Mouse (Mus musculus): ENCODE data around the gene Gm26992. TPM values are rescaled to one million over a fixed set of nuclear protein-coding genes. Genes with fewer than 3 reads are reported as not detected.

The Gm26992 gene
- not detected in 2 replicates for polyA plus RNA-seq (2015; fragmentation: Nextera tagmentation; extraction: Ambion mirVana)

DNA sequence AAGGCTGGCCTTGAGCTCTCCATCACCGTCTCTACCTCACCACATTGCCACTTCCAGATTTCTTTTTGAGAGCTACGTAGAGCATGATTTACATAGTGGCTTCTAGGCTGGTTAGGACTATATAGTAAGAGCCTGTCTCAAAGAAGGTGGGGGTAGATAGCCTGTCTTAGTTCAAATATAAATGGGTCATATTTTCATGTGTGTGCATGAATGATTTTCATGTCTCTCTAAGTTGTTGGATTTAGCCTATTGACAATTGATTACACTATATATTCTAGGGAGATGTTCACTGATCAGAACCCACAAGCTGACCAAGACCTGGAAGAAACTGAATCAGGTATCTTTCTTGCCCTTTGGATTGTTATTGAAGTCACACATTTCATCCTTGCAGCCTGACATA is at the start of gene Gm26992:
Gene Gm26992, plus strand, starts transcription at position 301 of the 400 bp plus-strand sequence.
- WGBS: 88% methylated on average over 2 of the region's 2 CpGs
- no peak within 1 kb of the TSS for H3K9ac ChIP-seq (ENCODE audit: low read length)
- no peaks in the 10 kb centered on the region for H3K4me1 ChIP-seq (ENCODE audit: control insufficient read depth, insufficient read depth, low read length)
- ATAC-seq (ENCODE audit: insufficient read depth, low FRiP score): no peak
- H3K36me3 ChIP-seq (ENCODE audit: control insufficient read depth, insufficient read depth, low read length): no peaks in the 10 kb centered on the region
- H3K27me3 ChIP-seq (ENCODE audit: control insufficient read depth, insufficient read depth, low read length): peaks cover 6% of the 10 kb centered on the region; the same call in 1 of the 2 replicates
- no peak within 1 kb of the TSS for H3K4me2 ChIP-seq (ENCODE audit: low read depth, low read length)
- no peak within 1 kb of the TSS for H3K4me3 ChIP-seq (replicated peaks; ENCODE audit: low read length)
- no peak within 1 kb of the TSS for H3K27ac ChIP-seq (ENCODE audit: low read length)
- H3K9me3 ChIP-seq (replicated peaks; ENCODE audit: control insufficient read depth, low read length): no peaks in the 10 kb centered on the region

DNA sequence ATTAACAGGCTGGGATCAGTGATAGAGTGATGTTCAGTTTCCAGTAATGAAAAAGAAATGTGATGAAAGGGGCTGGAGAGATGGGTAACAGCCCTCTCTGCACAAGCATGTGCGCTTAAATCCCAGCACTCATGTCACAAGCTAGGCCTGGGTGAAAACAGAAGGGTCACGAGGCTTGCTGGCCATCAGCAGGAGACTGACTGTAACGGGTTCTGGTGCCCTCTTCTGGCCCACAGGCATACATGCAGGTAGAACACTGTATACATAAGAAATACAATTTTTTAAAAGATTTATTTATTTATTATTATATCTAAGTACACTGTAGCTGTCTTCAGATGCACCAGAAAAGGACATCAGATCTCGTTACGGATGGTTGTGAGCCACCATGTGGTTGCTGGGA is 47.6 kb upstream of the Gm26992 start:
- no peak for ATAC-seq (ENCODE audit: insufficient read depth, low FRiP score)
- Histone ChIP-seq H3K4me2 (ENCODE audit: low read depth, low read length) (no peak overlapping the region), H3K9me3 (replicated peaks; ENCODE audit: control insufficient read depth, low read length) (no peaks in the 10 kb centered on the region), H3K9ac (ENCODE audit: low read length) (no peak overlapping the region), H3K4me1 (ENCODE audit: control insufficient read depth, insufficient read depth, low read length) (no peaks in the 10 kb centered on the region), H3K27ac (ENCODE audit: low read length) (no peak overlapping the region), H3K4me3 (replicated peaks; ENCODE audit: low read length) (no peak overlapping the region), H3K27me3 (ENCODE audit: control insufficient read depth, insufficient read depth, low read length) (peaks cover 3% of the 10 kb centered on the region; the same call in 1 of the 2 replicates), H3K36me3 (ENCODE audit: control insufficient read depth, insufficient read depth, low read length) (no peaks in the 10 kb centered on the region)
- WGBS: 61% methylated on average over 5 of the region's 5 CpGs

DNA sequence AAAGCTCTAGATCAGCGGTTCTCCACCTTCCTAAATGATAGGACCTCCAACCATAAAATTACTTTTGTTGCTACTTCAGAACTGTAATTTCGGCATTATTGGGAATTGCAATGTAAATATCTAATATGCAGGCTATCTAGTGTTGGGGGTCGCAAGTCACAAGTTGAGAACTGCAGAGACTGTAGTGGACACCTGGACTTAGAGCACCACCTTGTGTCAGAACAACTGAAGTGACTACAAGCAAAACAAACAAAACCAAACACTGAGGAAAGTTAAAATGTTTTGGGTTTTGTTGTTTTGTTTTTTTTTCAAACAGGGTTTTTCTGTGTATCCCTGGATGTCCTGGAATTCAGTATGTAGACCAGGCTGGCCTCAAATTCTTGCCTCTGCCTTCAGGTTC is 37.3 kb upstream of the Gm26992 start:
- Histone ChIP-seq H3K9me3 (replicated peaks; ENCODE audit: control insufficient read depth, low read length) (no peaks in the 10 kb centered on the region), H3K36me3 (ENCODE audit: control insufficient read depth, insufficient read depth, low read length) (no peaks in the 10 kb centered on the region), H3K4me2 (ENCODE audit: low read depth, low read length) (no peak overlapping the region), H3K27ac (ENCODE audit: low read length) (no peak overlapping the region), H3K4me3 (replicated peaks; ENCODE audit: low read length) (no peak overlapping the region), H3K4me1 (ENCODE audit: control insufficient read depth, insufficient read depth, low read length) (no peaks in the 10 kb centered on the region), H3K9ac (ENCODE audit: low read length) (no peak overlapping the region), H3K27me3 (ENCODE audit: control insufficient read depth, insufficient read depth, low read length) (peaks cover 2% of the 10 kb centered on the region; the same call in 1 of the 2 replicates)
- WGBS: 78% methylated on average over 3 of the region's 3 CpGs
- ATAC-seq (ENCODE audit: insufficient read depth, low FRiP score): no peak

DNA sequence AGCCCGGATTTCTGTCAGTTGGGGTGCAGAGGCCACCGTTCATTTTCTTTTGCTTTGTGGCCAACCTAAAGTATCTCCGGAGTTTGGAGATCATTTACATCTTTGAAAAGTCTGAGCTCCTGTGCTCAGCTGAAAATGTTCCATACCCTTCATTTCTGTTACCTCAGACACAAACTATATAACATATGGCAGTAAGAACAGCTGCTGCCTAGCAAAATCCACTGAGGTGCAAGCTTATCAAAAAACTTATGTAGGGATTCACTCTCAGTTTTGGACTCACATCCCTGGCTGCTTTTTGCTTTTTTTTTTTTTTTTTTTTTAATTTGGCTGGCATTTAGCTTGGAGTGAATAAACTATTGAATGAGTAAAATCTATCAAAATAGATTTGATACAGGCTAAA is 33.7 kb upstream of the Gm26992 start:
- Histone ChIP-seq H3K4me3 (replicated peaks; ENCODE audit: low read length) (no peak overlapping the region), H3K27me3 (ENCODE audit: control insufficient read depth, insufficient read depth, low read length) (peaks cover 7% of the 10 kb centered on the region; the same call in 1 of the 2 replicates), H3K9me3 (replicated peaks; ENCODE audit: control insufficient read depth, low read length) (no peaks in the 10 kb centered on the region), H3K27ac (ENCODE audit: low read length) (no peak overlapping the region), H3K36me3 (ENCODE audit: control insufficient read depth, insufficient read depth, low read length) (no peaks in the 10 kb centered on the region), H3K4me2 (ENCODE audit: low read depth, low read length) (no peak overlapping the region), H3K4me1 (ENCODE audit: control insufficient read depth, insufficient read depth, low read length) (no peaks in the 10 kb centered on the region), H3K9ac (ENCODE audit: low read length) (no peak overlapping the region)
- no peak for ATAC-seq (ENCODE audit: insufficient read depth, low FRiP score)
- WGBS: 76% methylated on average over 3 of the region's 3 CpGs

DNA sequence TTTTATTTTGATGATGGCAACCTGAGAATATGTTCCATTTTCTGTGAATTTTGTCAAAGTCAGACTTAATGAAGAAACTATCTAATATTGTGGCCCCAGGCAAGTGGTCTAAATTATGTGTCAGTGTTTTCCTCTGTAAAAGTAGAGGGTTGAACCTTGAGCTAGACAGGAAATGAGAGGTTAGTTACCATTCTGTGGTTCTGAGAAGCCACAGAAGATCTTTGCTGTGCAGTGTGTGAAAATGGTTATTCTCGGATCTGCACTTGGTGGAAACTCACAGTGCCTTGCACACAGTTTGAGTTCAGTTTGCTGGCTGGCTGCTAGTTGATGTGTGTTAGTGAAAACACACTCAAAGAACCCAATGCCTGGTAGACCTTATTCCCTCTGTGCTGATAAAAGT is 28.0 kb upstream of the Gm26992 start:
- no peak overlapping the region for H3K9ac ChIP-seq (ENCODE audit: low read length)
- ATAC-seq (ENCODE audit: insufficient read depth, low FRiP score): no peak
- no peak overlapping the region for H3K27ac ChIP-seq (ENCODE audit: low read length)
- H3K4me3 ChIP-seq (replicated peaks; ENCODE audit: low read length): no peak overlapping the region
- no peaks in the 10 kb centered on the region for H3K9me3 ChIP-seq (replicated peaks; ENCODE audit: control insufficient read depth, low read length)
- H3K36me3 ChIP-seq (ENCODE audit: control insufficient read depth, insufficient read depth, low read length): no peaks in the 10 kb centered on the region
- no peak overlapping the region for H3K4me2 ChIP-seq (ENCODE audit: low read depth, low read length)
- H3K27me3 ChIP-seq (ENCODE audit: control insufficient read depth, insufficient read depth, low read length): peaks cover 13% of the 10 kb centered on the region; the same call in 1 of the 2 replicates
- 52% methylated on average over 1 of the region's 1 CpGs for WGBS
- no peaks in the 10 kb centered on the region for H3K4me1 ChIP-seq (ENCODE audit: control insufficient read depth, insufficient read depth, low read length)

DNA sequence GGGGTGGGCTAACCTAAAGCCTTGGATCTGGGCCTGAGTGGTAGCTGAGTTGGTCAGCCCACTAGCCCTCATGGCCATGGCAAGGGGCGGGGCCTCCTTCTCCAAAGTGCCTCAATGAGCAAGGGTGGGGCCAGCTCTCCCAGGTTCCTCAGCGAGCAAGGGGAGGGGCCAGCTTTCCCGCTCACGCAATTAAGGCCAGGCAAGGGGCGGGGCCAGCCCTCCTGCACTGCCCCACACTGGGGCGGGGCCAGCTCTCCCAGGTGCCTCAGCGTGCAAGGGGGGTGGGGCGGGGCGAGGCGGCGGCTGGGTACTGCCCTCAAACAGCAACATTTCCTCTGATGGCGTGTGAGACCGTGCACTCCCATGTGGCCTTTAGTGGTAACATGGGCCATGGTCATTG is 16.8 kb upstream of the Gm26992 start:
- no peaks in the 10 kb centered on the region; the same call in 1 of the 2 replicates for H3K27me3 ChIP-seq (ENCODE audit: control insufficient read depth, insufficient read depth, low read length)
- H3K4me1 ChIP-seq (ENCODE audit: control insufficient read depth, insufficient read depth, low read length): no peaks in the 10 kb centered on the region
- H3K36me3 ChIP-seq (ENCODE audit: control insufficient read depth, insufficient read depth, low read length): no peaks in the 10 kb centered on the region
- ATAC-seq (ENCODE audit: insufficient read depth, low FRiP score): no peak
- H3K27ac ChIP-seq (ENCODE audit: low read length): no peak overlapping the region
- WGBS: 40% methylated on average over 10 of the region's 13 CpGs
- no peak overlapping the region for H3K4me2 ChIP-seq (ENCODE audit: low read depth, low read length)
- no peak overlapping the region for H3K9ac ChIP-seq (ENCODE audit: low read length)
- no peaks in the 10 kb centered on the region for H3K9me3 ChIP-seq (replicated peaks; ENCODE audit: control insufficient read depth, low read length)
- H3K4me3 ChIP-seq (replicated peaks; ENCODE audit: low read length): no peak overlapping the region

DNA sequence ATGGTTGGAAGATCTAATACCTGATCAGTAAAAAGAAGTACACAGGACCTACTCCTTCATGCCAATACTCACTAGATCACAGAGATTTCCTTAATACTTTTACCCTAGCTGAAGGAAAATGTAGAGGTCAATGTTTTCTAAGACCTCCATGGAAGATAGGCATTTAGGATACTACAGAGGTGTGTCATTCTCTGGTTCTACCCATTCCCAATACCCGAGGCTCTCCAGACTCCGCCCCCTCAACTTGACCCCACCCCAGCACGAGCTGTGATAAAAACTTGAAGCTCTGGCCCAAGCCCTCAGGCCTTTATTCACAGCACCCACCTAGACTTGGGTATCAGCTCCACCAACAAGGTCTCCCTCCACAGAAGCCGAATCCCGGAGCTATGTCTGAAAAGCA is 7.6 kb upstream of the Gm26992 start, which contains the start of gene Tsx:
Gene Tsx, plus strand, starts transcription at position 301 of the 400 bp plus-strand sequence.
- H3K9ac ChIP-seq (ENCODE audit: low read length): no peak within 1 kb of the TSS
- WGBS: 74% methylated on average over 5 of the region's 5 CpGs
- H3K27me3 ChIP-seq (ENCODE audit: control insufficient read depth, insufficient read depth, low read length): peaks cover 18% of the 10 kb centered on the region; the same call in 1 of the 2 replicates
- H3K9me3 ChIP-seq (replicated peaks; ENCODE audit: control insufficient read depth, low read length): no peaks in the 10 kb centered on the region
- H3K4me1 ChIP-seq (ENCODE audit: control insufficient read depth, insufficient read depth, low read length): no peaks in the 10 kb centered on the region
- ATAC-seq (ENCODE audit: insufficient read depth, low FRiP score): no peak
- H3K4me3 ChIP-seq (replicated peaks; ENCODE audit: low read length): no peak within 1 kb of the TSS
- no peak within 1 kb of the TSS for H3K4me2 ChIP-seq (ENCODE audit: low read depth, low read length)
- H3K36me3 ChIP-seq (ENCODE audit: control insufficient read depth, insufficient read depth, low read length): no peaks in the 10 kb centered on the region
- H3K27ac ChIP-seq (ENCODE audit: low read length): no peak within 1 kb of the TSS

DNA sequence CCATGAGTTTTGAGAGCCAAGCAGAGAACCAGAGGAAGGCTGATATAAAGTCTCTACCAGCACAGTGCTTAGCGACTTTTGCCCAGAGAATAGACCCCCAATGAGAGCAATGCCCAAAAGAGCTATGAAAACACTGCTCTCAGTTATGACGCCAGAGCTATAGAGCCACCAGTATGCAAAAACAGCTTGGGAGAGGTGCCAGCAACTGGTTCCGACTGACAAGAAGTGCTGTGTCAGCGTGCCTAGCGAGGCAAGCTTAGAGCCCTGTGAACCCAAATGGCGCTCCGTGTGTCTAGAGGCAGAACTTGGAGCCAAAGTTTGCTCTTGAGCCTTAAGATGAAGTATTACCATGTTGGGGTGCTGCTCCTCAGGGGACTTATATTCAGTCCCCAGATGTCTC is 5.9 kb downstream of the Gm26992 start:
- Histone ChIP-seq H3K4me3 (replicated peaks; ENCODE audit: low read length) (no peak overlapping the region), H3K36me3 (ENCODE audit: control insufficient read depth, insufficient read depth, low read length) (no peaks in the 10 kb centered on the region), H3K27me3 (ENCODE audit: control insufficient read depth, insufficient read depth, low read length) (peaks cover 12% of the 10 kb centered on the region; the same call in 1 of the 2 replicates), H3K9ac (ENCODE audit: low read length) (no peak overlapping the region), H3K27ac (ENCODE audit: low read length) (no peak overlapping the region), H3K4me2 (ENCODE audit: low read depth, low read length) (no peak overlapping the region), H3K9me3 (replicated peaks; ENCODE audit: control insufficient read depth, low read length) (no peaks in the 10 kb centered on the region), H3K4me1 (ENCODE audit: control insufficient read depth, insufficient read depth, low read length) (no peaks in the 10 kb centered on the region)
- no peak for ATAC-seq (ENCODE audit: insufficient read depth, low FRiP score)
- 73% methylated on average over 7 of the region's 7 CpGs for WGBS

DNA sequence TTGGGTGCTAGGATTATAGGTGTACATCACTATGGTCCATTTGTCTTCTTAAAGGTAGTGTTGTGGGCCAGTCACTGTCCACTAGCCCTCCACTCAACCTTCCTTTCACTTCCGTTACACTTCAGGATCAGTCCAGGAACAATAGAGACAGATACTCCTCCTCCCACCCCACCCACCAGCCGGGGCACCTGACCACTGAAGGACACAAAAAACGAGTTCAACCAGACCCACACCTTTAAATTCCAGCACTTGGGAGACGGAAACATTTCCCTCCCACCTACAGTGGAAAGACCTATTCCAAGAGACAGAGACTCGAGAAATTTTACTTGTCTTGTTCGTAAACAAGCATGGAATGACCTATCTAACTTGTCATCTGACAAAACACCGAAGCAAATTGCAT is 10.5 kb downstream of the Gm26992 start:
- H3K4me1 ChIP-seq (ENCODE audit: control insufficient read depth, insufficient read depth, low read length): no peaks in the 10 kb centered on the region
- no peak overlapping the region for H3K27ac ChIP-seq (ENCODE audit: low read length)
- no peak overlapping the region for H3K9ac ChIP-seq (ENCODE audit: low read length)
- ATAC-seq (ENCODE audit: insufficient read depth, low FRiP score): no peak
- no peaks in the 10 kb centered on the region for H3K36me3 ChIP-seq (ENCODE audit: control insufficient read depth, insufficient read depth, low read length)
- no peaks in the 10 kb centered on the region for H3K9me3 ChIP-seq (replicated peaks; ENCODE audit: control insufficient read depth, low read length)
- no peak overlapping the region for H3K4me3 ChIP-seq (replicated peaks; ENCODE audit: low read length)
- H3K4me2 ChIP-seq (ENCODE audit: low read depth, low read length): no peak overlapping the region
- 63% methylated on average over 7 of the region's 7 CpGs for WGBS
- peaks cover 9% of the 10 kb centered on the region; the same call in 1 of the 2 replicates for H3K27me3 ChIP-seq (ENCODE audit: control insufficient read depth, insufficient read depth, low read length)
